In the genomic region with DNA sequence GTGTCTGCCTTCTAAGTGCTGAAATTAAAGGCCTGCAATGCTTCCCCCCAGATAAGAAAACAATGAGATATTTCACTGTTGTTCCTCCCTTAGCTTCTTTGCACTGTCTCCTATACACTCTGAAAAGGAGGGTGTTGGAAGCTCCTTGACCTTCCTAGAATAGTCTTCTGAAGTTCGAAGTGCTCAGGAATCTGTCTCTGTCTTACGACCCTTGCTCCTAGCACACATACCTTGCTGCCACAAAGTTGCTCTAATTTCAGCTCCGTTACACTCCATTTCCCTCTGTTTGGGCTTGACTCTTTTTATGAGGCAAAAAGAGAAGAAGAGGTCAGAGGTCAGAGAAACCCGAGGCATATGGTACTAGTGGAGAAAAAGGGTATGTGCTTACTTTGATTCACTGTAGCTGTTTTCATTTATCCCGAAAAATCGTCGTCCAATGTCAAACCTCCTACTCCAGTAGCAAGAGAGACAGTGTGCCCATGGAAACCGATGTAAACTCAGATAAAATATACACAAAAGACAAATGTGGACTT, we compare ENCODE assay signal across 22 mouse cellular contexts. TPM values are rescaled to one million over a fixed set of nuclear protein-coding genes. Genes with fewer than 3 reads are reported as not detected.
DNase-seq lines count a peak whose midpoint lies in the region; ATAC-seq lines count a peak whose summit lies in the region.
"Had no signal": no experiment of that assay in that cellular context is flagged by ENCODE, and none has a peak within 500 bp of the region (broad histone marks: within the 10 kb centered on the region; RNA-seq: fewer than 3 reads in every experiment).

No protein-coding gene starts in this region.

- ATAC-seq in kidney, embryonic 16.5 days (ENCODE audit: low FRiP score, low TSS enrichment), result peak; percentile 84
- no peak for ATAC-seq in hindbrain, embryonic 16.5 days
- ATAC-seq: CD4-positive, CD25-positive, alpha-beta regulatory T cell, adult 4 months; forebrain, embryonic 16.5 days; inflammation-experienced regulatory T-cells, adult 6 months had no signal

- H3K4me2 ChIP-seq in kidney, embryonic 16.5 days (replicated peaks; ENCODE audit: low read depth, low read length), result no peak overlapping the region
- no peak overlapping the region for H3K4me2 ChIP-seq in hindbrain, embryonic 16.5 days (ENCODE audit: low read length)
- H3K4me2 ChIP-seq: embryonic facial prominence, embryonic 12.5 days; heart, embryonic 12.5 days; hindbrain, embryonic 14.5 days had no signal

- no peak overlapping the region for H3K4me3 ChIP-seq in kidney, embryonic 16.5 days (ENCODE audit: low read length)
- H3K4me3 ChIP-seq in embryonic facial prominence, embryonic 10.5 days, result no peak overlapping the region
- no peak overlapping the region for H3K4me3 ChIP-seq in limb, embryonic 10.5 days
- no peak overlapping the region for H3K4me3 ChIP-seq in hindbrain, embryonic 16.5 days (ENCODE audit: low read length)
- H3K4me3 ChIP-seq: embryonic facial prominence, embryonic 12.5 days; heart, embryonic 12.5 days; hindbrain, embryonic 10.5 days had no signal

- H3K4me1 ChIP-seq in kidney, embryonic 16.5 days (ENCODE audit: insufficient read depth, low read length), result no peaks in the 10 kb centered on the region
- peaks cover 22% of the 10 kb centered on the region for H3K4me1 ChIP-seq in embryonic facial prominence, embryonic 10.5 days
- H3K4me1 ChIP-seq in limb, embryonic 10.5 days, result peaks cover 27% of the 10 kb centered on the region
- no peaks in the 10 kb centered on the region for H3K4me1 ChIP-seq in hindbrain, embryonic 16.5 days (ENCODE audit: control insufficient read depth, insufficient read depth, low read depth, low read length)
- H3K4me1 ChIP-seq: embryonic facial prominence, embryonic 12.5 days had no signal

- peaks cover 4% of the 10 kb centered on the region; the same call in 1 of the 2 replicates for H3K27me3 ChIP-seq in kidney, embryonic 16.5 days (ENCODE audit: insufficient read depth, low read length)
- peaks cover 68% of the 10 kb centered on the region for H3K27me3 ChIP-seq in embryonic facial prominence, embryonic 10.5 days (replicated peaks; ENCODE audit: low read depth, poor library complexity, severe bottlenecking)
- H3K27me3 ChIP-seq in limb, embryonic 10.5 days (ENCODE audit: low read depth, poor library complexity, severe bottlenecking), result peaks cover 35% of the 10 kb centered on the region
- no peaks in the 10 kb centered on the region for H3K27me3 ChIP-seq in hindbrain, embryonic 16.5 days (replicated peaks; ENCODE audit: control insufficient read depth, insufficient read depth, low read length)
- H3K27me3 ChIP-seq: embryonic facial prominence, embryonic 12.5 days; heart, embryonic 12.5 days had no signal

- H3K27ac ChIP-seq in kidney, embryonic 16.5 days (ENCODE audit: low read length), result no peak overlapping the region
- H3K27ac ChIP-seq in embryonic facial prominence, embryonic 10.5 days (replicated peaks), result peak overlapping the region; percentile 48; the same call in 1 of the 2 replicates
- peak overlapping the region; percentile 53; the same call in 1 of the 2 replicates for H3K27ac ChIP-seq in limb, embryonic 10.5 days
- no peak overlapping the region for H3K27ac ChIP-seq in hindbrain, embryonic 16.5 days (ENCODE audit: low read depth, low read length)
- H3K27ac ChIP-seq: embryonic facial prominence, embryonic 12.5 days; hindbrain, embryonic 10.5 days; hindbrain, embryonic 14.5 days had no signal

- 32% methylated on average over 8 of the region's 8 CpGs for WGBS in kidney, embryonic 16.5 days
- 40% methylated on average over 8 of the region's 8 CpGs for WGBS in embryonic facial prominence, embryonic 10.5 days
- WGBS in limb, embryonic 10.5 days, result 31% methylated on average over 8 of the region's 8 CpGs
- WGBS in hindbrain, embryonic 16.5 days, result 61% methylated on average over 8 of the region's 8 CpGs

- H3K36me3 ChIP-seq in kidney, embryonic 16.5 days (ENCODE audit: insufficient read depth, low read length), result no peaks in the 10 kb centered on the region
- H3K36me3 ChIP-seq in embryonic facial prominence, embryonic 10.5 days (replicated peaks), result no peaks in the 10 kb centered on the region
- H3K36me3 ChIP-seq in limb, embryonic 10.5 days, result no peaks in the 10 kb centered on the region
- H3K36me3 ChIP-seq in hindbrain, embryonic 16.5 days (ENCODE audit: control insufficient read depth, insufficient read depth, low read length), result no peaks in the 10 kb centered on the region
- H3K36me3 ChIP-seq: embryonic facial prominence, embryonic 12.5 days; G1E; heart, embryonic 12.5 days; hindbrain, embryonic 10.5 days had no signal

- DNase-seq in embryo, embryonic 10 days (ENCODE audit: low spot score), result peak; percentile 28
- no peak for DNase-seq in embryo, embryonic 9.5 days (ENCODE audit: extremely low spot score)
- DNase-seq in kidney, adult 18-20 months, result no peak
- no peak for DNase-seq in embryonic facial prominence, embryonic 10.5 days (ENCODE audit: low spot score)
- no peak for DNase-seq in limb, embryonic 10.5 days (ENCODE audit: low spot score)
- no peak for DNase-seq in cerebellum, postnatal 25 days
- DNase-seq: adrenal gland, postnatal 14 days; B cell, adult 2 months; cerebellum, adult 11-12 months; cerebellum, adult 9-10 months; cerebellum, postnatal 36 days; gastrocnemius, postnatal 25 days had no signal

- H3K9ac ChIP-seq in kidney, embryonic 16.5 days (replicated peaks; ENCODE audit: low read length), result no peak overlapping the region
- H3K9ac ChIP-seq in hindbrain, embryonic 16.5 days (ENCODE audit: low read depth, low read length), result no peak overlapping the region
- H3K9ac ChIP-seq: embryonic facial prominence, embryonic 12.5 days; heart, embryonic 12.5 days; hindbrain, embryonic 14.5 days had no signal

- no peaks in the 10 kb centered on the region for H3K9me3 ChIP-seq in kidney, embryonic 16.5 days (ENCODE audit: low read length)
- H3K9me3 ChIP-seq in embryonic facial prominence, embryonic 10.5 days, result no peaks in the 10 kb centered on the region
- no peaks in the 10 kb centered on the region for H3K9me3 ChIP-seq in limb, embryonic 10.5 days (replicated peaks)
- no peaks in the 10 kb centered on the region for H3K9me3 ChIP-seq in hindbrain, embryonic 16.5 days (ENCODE audit: control insufficient read depth, low read length)
- H3K9me3 ChIP-seq: embryonic facial prominence, embryonic 12.5 days; G1E; heart, embryonic 12.5 days; hindbrain, embryonic 10.5 days had no signal

RNA-seq across cellular contexts. Expression of gene Stk26, which starts 41.1 kb away (rescaled TPM):
- polyA plus RNA-seq in kidney, embryonic 16.5 days (2015; fragmentation: Nextera tagmentation; extraction: Ambion mirVana), result 3.7 and 4.6 TPM in 2 replicates
- polyA plus RNA-seq in embryonic facial prominence, embryonic 10.5 days (2016; fragmentation: Nextera tagmentation; extraction: Ambion mirVana), result 18.9 and 19.1 TPM in 2 replicates
- 11.6 and 14.7 TPM in 2 replicates for polyA plus RNA-seq in limb, embryonic 10.5 days (2016; fragmentation: Nextera tagmentation; extraction: Ambion mirVana)
- 0.50 and 0.95 TPM in 2 replicates for polyA plus RNA-seq in hindbrain, embryonic 16.5 days (2015; fragmentation: Nextera tagmentation; extraction: Ambion mirVana)

Comparison
In these comparisons a context has a peak if more than half of its experiments do, and no peak if none do; other contexts are left out.
1. H3K27ac ChIP-seq: peak in embryonic facial prominence, embryonic 10.5 days (single experiment) and limb, embryonic 10.5 days (single experiment); none in kidney, embryonic 16.5 days (single experiment) and hindbrain, embryonic 16.5 days (single experiment).